Mouse (Mus musculus): ENCODE results near the gene Atp6v0d1.

The Atp6v0d1 gene

DNA sequence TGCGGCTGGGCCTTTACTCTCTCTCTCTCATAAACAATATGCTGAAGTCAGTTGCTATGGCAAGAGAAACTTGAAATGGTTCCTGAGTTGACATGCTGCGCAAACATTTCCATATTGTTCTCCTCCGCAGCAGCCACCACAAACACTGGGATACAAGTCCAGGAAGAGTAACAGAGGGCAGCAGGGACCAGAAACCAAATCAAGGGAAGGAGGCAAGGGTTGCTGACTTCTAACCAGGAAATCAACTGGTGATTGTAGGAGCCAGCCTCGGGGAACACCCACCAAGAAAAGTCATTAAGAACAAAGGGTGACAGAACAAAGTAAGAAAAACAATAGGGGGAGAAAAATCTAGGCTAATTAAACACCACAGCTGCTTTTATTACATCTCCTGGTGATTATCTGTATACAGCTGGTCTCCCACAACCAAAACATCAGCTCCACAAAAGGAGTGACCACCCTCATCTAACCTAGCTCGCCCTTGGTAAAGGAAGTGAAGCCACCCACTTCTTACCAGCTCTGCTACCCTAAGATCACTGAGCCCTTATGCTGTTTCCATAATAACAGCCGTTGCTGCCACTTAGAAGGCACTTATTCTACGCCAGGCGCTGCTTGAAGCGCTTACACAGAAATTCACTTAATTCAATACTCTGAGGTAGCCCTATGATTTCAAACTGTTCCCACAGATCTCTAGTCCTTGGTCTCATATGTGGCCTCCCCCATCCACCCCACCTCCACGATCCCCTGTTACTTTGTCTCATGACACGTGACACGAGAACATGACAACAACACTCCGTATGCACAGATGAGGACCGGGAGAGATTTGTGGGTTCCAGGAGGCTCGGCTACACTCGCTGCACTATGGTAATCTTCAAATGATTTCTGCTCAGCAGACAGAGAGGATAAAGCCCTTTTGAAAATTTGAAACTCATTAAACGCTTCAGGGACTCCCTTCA, 70.2 kb downstream of the Atp6v0d1 start:
- DNase-seq, result no peak

GRCm38 (mm10) chr8:105494566-105494965, 71.3 kb downstream of the Atp6v0d1 start:
- no peak for DNase-seq

GRCm38 (mm10) chr8:105493495-105493894, 72.4 kb downstream of the Atp6v0d1 start:
- no peak for DNase-seq

- DNase-seq, result no peak
Measured at GRCm38 (mm10) chr8:105489281-105489680, 76.6 kb downstream of the Atp6v0d1 start.

DNA sequence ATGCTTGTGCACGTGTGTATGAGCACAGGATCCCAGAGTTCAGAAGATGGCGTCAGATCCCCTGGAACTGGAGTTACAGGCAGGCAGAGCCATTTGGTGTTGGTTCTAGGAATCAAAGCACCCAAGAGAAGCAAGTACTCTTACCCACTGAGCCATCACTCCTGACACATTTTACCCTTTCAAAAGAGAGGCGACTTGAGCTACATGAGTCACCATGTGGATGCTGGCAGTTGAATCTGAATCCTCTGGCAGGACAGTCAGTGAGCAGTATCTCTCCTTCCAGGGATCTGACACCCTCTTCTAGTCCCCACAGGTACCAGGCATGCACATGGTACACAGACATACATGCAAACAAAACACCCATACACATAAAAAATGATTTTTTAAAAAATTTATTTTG, 77.8 kb downstream of the Atp6v0d1 start:
- no peak for DNase-seq

GRCm38 (mm10) chr8:105484392-105484791, 81.5 kb downstream of the Atp6v0d1 start:
- no peak for DNase-seq

DNA sequence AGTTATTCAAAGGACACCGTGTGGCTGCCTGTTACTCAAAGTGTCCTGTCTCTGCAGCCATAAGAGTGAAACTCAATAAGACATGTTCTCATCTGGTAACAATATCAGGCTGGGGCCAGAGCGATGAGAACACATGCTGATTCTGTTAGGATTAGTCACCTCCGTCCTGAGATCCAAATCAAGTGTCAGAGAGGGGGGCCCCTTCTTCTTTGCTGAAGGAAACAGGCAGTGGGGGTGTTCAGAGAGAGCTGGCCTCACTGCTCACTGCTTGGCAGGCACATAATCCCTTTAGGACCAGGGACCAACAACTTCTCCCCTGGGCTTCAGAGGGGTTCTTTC, 81.8 kb downstream of the Atp6v0d1 start:
- no peak for DNase-seq

DNA sequence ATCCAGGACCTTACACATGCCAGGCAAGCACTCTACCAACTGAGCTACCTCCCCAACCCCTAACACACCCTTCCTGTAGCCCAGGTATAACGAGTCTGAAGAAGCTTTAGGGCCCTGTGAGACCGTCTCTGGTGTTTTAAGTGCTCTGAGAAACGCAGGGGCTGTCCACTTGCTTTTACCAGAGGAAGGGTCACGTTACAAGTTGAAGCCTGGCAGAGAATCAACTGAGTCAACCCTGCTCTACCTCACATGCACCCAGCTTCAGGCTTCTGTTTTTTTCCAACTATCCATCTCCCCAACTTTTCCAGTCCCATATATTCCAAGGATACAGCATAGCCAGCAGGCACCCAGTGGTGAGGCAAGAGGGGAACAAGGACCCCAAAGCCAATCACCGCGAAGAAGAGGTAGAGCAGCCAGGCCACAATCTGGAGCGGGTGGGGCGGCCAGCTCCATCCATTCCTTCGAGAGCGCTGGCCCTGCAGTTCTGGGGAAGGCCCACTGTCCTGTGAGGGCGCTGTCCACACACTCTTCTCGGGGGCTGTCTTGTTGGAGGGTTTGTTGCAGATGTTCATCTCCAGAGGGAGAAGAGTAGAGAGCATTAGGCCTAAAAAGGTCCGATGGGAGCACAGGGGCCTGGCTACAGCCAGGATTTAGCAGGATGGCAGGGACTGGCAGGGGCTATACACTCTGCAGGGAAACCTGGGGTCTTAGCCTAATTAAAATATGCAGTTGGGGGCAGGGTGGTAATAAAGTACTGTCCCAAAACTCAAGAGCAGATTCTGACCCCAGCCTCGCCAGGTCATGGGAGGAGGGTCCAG, 82.4 kb downstream of the Atp6v0d1 start:
- DNase-seq, result no peak

GRCm38 (mm10) chr8:105482123-105482522, 83.7 kb downstream of the Atp6v0d1 start:
- DNase-seq, result no peak

DNA sequence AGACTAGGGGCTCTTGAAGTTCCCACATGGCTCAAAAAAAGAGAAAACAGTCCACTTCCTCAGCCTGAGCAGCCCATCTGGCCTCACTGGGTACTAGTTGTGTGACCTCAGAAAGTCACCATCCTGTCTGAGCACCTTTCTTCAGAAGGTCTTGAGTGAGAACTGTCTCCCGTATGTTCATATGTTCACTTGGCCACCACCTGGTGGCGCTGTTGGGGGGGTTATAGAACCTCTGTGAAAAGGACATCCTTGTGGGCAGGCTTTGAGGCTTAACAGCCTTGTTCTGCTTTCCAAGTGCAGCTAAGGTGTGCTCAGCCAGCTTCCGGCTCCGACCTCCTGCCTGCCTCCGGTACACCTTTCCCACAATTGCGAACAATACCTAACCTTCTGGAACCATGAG, 84.4 kb downstream of the Atp6v0d1 start:
- no peak for DNase-seq

GRCm38 (mm10) chr8:105481013-105481412, 84.8 kb downstream of the Atp6v0d1 start:
- no peak for DNase-seq

DNA sequence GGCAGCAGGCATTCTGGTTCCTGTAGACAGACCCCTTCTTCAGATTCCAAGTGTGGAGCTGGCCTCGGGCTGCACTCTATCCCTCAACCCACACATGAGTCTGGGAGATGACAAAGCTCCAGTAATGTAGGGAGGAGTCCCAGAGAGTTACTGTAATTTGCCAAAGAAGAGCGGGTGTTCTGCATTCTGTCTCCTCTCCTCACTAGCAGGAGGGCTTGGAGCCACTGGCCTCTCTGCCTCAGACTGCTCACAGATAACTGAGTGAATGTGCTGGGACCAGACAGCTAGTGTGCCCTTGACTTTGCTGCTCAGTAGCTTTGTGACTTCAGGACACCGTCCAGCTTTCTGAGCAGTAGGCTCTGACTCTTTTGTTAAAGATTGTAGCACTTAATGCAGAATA, 88.1 kb downstream of the Atp6v0d1 start:
- DNase-seq, result no peak

- no peak for DNase-seq
Measured at GRCm38 (mm10) chr8:105476628-105477413, 89.0 kb downstream of the Atp6v0d1 start.

DNA sequence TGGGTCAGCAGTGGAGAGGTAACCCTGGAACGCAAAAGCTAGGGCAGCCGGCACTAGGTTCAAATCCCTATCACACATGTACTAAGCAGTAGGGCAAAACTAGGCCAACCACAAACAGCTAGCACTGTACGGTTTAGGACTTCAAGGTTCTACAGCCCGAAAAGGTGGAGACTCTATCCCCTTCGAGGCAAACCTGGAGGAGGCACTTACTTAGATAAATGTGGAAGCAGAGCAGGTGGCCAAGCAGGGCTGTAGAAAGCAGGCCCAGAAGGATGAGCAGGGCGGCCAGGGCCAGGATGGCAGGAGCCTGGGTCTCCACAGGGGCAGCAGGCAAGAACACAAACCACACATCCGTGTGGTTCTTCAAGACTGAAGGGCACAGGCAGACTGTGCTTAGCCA, 89.7 kb downstream of the Atp6v0d1 start:
- no peak for DNase-seq

GRCm38 (mm10) chr8:105475742-105476141, 90.1 kb downstream of the Atp6v0d1 start:
- DNase-seq, result no peak

DNA sequence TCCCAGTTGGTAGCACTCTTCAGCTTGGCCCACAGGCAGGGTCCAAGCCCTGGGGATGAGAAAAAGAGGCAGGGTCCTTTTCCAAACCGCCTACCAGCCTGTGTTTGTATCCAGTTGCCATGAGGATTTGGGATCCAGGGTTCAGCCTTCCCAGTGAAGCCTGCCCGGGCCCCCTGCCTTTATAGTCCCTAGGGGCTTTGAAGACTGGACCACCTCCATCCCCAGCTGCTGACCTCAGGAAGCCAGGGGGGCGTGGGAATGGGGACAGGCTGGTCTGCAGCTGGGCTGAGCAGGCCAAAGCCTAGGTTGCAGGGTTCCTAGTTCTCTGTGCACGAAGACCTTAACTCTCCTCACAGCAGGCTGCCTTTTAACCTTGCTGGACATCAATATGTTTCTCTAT, 90.6 kb downstream of the Atp6v0d1 start:
- no peak for DNase-seq

- DNase-seq, result no peak
Measured at GRCm38 (mm10) chr8:105474680-105475079, 91.2 kb downstream of the Atp6v0d1 start.
